Mouse (Mus musculus): ENCODE measurements around the gene Cacna1e. TPM values are rescaled to one million over a fixed set of nuclear protein-coding genes. Genes with fewer than 3 reads are reported as not detected.

Cacna1e gene
- polyA plus RNA-seq, 1 experiment from 2014 or later = 0.19 TPM

DNA sequence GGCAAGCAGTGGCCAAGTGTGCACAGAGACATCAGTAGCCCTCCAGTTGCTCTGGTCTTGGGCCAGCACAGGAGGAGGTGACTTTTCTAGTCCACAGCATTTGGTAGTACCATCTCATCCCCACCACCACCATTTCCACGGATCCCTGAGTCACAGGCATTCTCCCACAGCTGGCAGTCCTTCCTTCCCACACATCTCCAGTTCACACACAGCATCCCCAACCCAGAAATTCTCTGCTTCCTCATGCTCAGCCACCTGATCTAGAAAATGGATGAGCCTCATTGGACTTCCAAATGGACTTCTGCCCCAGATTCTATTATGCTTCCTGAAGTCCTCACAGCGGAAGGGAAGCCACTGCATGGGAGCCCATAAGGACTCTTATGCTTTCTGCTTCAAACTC is 181.7 kb downstream of the Cacna1e start:
- DNase-seq (ENCODE audit: low spot score) (no peak), ATAC-seq (no peak)
- H3K4me2 ChIP-seq (replicated peaks; ENCODE audit: low read depth, low read length) = no peak overlapping the region
- 76% methylated on average over 2 of the region's 2 CpGs for WGBS
- no peak for TF ChIP-seq CTCF (IDR thresholded peaks at IDR 0.05)
- TF ChIP-seq EP300 (IDR thresholded peaks at IDR 0.05) = no peak
- no peak overlapping the region for H3K9ac ChIP-seq (replicated peaks; ENCODE audit: low read depth)
- H3K4me3 ChIP-seq (ENCODE audit: low read depth, low read length) = no peak overlapping the region
- H3K36me3 ChIP-seq (ENCODE audit: insufficient read depth, low read length) = no peaks in the 10 kb centered on the region
- no peak overlapping the region for H3K27ac ChIP-seq (ENCODE audit: low read length)
- no peaks in the 10 kb centered on the region for H3K9me3 ChIP-seq (ENCODE audit: low read length)
- H3K27me3 ChIP-seq (replicated peaks; ENCODE audit: insufficient read depth, low read length) = no peaks in the 10 kb centered on the region
- no peaks in the 10 kb centered on the region for H3K4me1 ChIP-seq (ENCODE audit: insufficient read depth, low read depth, low read length)

DNA sequence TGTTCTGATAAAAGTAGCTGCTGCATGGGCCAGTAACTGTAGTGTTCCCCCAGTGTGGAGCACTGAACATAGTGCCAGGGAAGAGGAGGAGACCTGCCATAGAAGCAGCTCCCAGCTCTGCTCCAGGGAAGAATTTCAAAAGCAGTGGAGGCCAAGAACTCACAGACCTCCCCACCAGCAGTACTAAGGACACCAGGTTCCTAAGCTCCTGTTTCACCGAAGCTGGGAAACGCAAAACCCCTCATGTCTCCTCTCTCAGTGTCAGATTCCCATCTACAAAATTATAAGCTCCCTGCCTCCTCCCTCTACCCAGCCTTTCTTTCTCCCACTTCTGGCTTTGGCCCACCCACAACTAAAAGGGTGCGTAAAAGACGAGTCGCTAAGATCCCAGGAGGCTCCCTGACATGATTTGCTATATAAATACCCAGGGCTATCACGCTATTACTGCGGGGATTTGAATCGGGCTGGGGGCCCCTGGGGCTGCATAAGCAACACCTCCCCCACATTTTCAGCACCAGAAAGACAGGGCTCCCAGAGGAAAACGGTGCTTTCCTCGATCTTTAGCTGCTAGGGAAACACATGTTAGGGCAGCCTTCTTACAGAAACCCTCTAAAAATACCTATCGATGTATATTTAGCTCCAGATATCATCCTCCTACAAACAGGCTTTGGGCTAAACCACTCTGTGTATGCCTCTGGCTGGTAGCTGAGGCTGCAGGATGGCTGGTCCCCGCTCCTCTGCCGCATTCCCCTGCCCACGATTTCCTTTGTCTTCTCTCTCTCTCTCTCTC is 195.2 kb downstream of the Cacna1e start:
- Histone ChIP-seq H3K4me3 (ENCODE audit: low read depth, low read length) (no peak overlapping the region), H3K9ac (replicated peaks; ENCODE audit: low read depth) (no peak overlapping the region), H3K9me3 (ENCODE audit: low read length) (no peaks in the 10 kb centered on the region), H3K27ac (ENCODE audit: low read length) (no peak overlapping the region), H3K4me2 (replicated peaks; ENCODE audit: low read depth, low read length) (no peak overlapping the region), H3K4me1 (ENCODE audit: insufficient read depth, low read depth, low read length) (no peaks in the 10 kb centered on the region), H3K27me3 (replicated peaks; ENCODE audit: insufficient read depth, low read length) (no peaks in the 10 kb centered on the region), H3K36me3 (ENCODE audit: insufficient read depth, low read length) (no peaks in the 10 kb centered on the region)
- ATAC-seq = no peak
- no peak for DNase-seq (ENCODE audit: low spot score)
- TF ChIP-seq EP300 (IDR thresholded peaks at IDR 0.05) = no peak
- TF ChIP-seq CTCF (IDR thresholded peaks at IDR 0.05) = no peak
- WGBS = 35% methylated on average over 14 of the region's 14 CpGs

DNA sequence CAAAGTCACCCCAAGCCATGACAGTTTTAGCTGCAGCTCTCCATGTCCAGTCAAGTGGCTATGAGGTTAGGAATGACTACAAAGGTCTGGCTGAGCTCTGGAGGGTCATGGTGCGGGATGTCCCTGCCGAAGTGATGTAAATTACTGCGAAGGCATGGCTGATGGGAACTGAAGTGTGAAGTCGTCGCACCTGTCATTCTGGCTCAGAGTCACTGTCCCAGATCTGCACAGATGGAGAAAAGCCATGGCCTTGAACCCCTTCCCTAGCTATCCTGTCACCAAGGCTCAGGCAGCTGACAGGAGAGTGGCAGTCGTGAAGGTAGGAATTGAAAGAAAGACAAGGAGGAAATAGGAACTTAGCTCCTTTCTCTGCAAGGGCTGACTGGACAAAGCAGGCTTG is 197.4 kb downstream of the Cacna1e start:
- 78% methylated on average over 6 of the region's 6 CpGs for WGBS

DNA sequence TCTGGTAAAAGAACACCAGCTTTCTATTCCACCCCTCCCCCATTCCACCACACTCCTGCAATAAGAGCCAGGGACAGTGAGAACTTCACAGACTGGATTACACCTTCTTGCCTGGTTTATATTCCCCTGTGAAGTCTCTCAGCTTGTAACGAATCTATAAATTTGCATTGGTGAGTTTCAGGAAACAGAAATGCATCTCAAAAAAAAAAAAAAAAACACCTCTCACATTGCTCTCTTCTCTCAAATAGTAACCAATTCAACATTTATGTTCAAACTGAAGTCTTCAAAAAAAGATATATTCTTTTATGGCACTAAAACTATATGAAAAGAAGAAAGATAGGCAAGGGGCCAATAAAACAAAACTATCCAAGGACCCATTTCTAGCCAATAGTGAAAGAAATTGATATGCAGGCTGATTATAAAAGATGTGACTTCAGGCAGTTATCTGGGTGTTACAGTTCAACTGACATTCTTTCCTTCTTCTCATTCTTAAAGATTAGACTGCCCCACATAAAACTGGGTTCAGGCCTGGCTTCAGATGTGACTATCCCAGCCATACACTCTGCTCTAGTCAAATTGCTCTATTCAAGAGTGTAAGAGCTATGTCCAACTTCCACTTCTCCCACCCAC is 200.7 kb downstream of the Cacna1e start:
- H3K4me2 ChIP-seq (replicated peaks; ENCODE audit: low read depth, low read length) = no peak overlapping the region
- H3K4me1 ChIP-seq (ENCODE audit: insufficient read depth, low read depth, low read length) = no peaks in the 10 kb centered on the region
- H3K9me3 ChIP-seq (ENCODE audit: low read length) = no peaks in the 10 kb centered on the region
- H3K27me3 ChIP-seq (replicated peaks; ENCODE audit: insufficient read depth, low read length) = no peaks in the 10 kb centered on the region
- no peaks in the 10 kb centered on the region for H3K36me3 ChIP-seq (ENCODE audit: insufficient read depth, low read length)
- DNase-seq (ENCODE audit: low spot score) = no peak
- no peak for ATAC-seq
- H3K4me3 ChIP-seq (ENCODE audit: low read depth, low read length) = no peak overlapping the region
- H3K9ac ChIP-seq (replicated peaks; ENCODE audit: low read depth) = no peak overlapping the region
- H3K27ac ChIP-seq (ENCODE audit: low read length) = no peak overlapping the region
- WGBS = 86% methylated on average over 1 of the region's 1 CpGs
- TF ChIP-seq CTCF (IDR thresholded peaks at IDR 0.05) (no peak), EP300 (IDR thresholded peaks at IDR 0.05) (no peak)

More for the DNA sequence above, 197.4 kb downstream of the Cacna1e start:
- no peak overlapping the region for H3K4me2 ChIP-seq (replicated peaks; ENCODE audit: low read depth, low read length)
- no peak overlapping the region for H3K4me3 ChIP-seq (ENCODE audit: low read depth, low read length)
- no peak for TF ChIP-seq EP300 (IDR thresholded peaks at IDR 0.05)
- no peak for TF ChIP-seq CTCF (IDR thresholded peaks at IDR 0.05)
- no peaks in the 10 kb centered on the region for H3K9me3 ChIP-seq (ENCODE audit: low read length)
- no peak overlapping the region for H3K27ac ChIP-seq (ENCODE audit: low read length)
- H3K9ac ChIP-seq (replicated peaks; ENCODE audit: low read depth) = no peak overlapping the region
- no peaks in the 10 kb centered on the region for H3K36me3 ChIP-seq (ENCODE audit: insufficient read depth, low read length)
- ATAC-seq (no peak), DNase-seq (ENCODE audit: low spot score) (no peak)
- no peaks in the 10 kb centered on the region for H3K4me1 ChIP-seq (ENCODE audit: insufficient read depth, low read depth, low read length)
- H3K27me3 ChIP-seq (replicated peaks; ENCODE audit: insufficient read depth, low read length) = no peaks in the 10 kb centered on the region

DNA sequence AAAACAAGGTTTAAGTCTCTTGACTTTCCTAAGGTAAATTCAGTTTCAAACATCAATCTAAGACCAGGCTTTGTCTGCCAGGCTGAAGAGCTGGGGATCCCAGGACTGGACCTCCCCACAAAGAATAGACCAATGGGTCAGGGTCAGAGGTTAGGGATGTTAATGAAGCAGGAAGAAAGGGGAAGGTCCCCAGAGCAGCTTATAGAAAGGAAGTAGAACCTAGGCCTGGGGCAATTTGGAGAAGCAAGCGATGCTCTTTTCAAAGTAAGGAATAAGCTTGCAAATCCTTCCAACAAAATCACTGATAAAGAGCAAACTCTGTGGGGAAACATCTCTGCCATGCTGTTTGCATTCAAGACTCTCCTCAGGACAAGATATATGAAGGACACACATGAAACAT is 205.3 kb downstream of the Cacna1e start:
- no peak for ATAC-seq
- Histone ChIP-seq H3K27me3 (replicated peaks; ENCODE audit: insufficient read depth, low read length) (no peaks in the 10 kb centered on the region), H3K9me3 (ENCODE audit: low read length) (no peaks in the 10 kb centered on the region), H3K4me2 (replicated peaks; ENCODE audit: low read depth, low read length) (no peak overlapping the region), H3K27ac (ENCODE audit: low read length) (no peak overlapping the region), H3K36me3 (ENCODE audit: insufficient read depth, low read length) (no peaks in the 10 kb centered on the region), H3K9ac (replicated peaks; ENCODE audit: low read depth) (no peak overlapping the region), H3K4me3 (ENCODE audit: low read depth, low read length) (no peak overlapping the region), H3K4me1 (ENCODE audit: insufficient read depth, low read depth, low read length) (no peaks in the 10 kb centered on the region)
- WGBS = 84% methylated on average over 1 of the region's 1 CpGs
- no peak for DNase-seq (ENCODE audit: low spot score)
- TF ChIP-seq EP300 (IDR thresholded peaks at IDR 0.05) (no peak), CTCF (IDR thresholded peaks at IDR 0.05) (no peak)

DNA sequence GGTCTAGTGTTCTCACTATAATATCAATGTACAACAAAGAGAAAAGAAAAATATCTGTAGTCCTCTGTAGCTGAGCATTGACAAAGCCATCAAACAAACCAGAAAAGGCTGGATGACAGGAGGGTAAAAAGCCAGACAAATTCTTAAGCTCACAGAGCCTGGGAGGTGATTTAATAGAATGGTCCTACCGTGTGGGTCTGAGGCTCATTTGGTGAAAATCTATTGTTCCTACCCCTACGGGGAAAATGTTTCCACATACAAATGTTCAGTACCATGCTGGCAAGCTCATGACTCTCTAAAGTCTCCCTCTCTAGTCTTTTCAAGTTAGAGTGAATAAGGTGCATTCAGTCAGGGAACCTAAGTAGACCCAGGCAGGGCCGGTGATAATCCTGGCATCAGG is 206.2 kb downstream of the Cacna1e start:
- ATAC-seq (no peak), DNase-seq (ENCODE audit: low spot score) (no peak)
- no peak overlapping the region for H3K27ac ChIP-seq (ENCODE audit: low read length)
- no peak overlapping the region for H3K9ac ChIP-seq (replicated peaks; ENCODE audit: low read depth)
- TF ChIP-seq EP300 (IDR thresholded peaks at IDR 0.05) (no peak), CTCF (IDR thresholded peaks at IDR 0.05) (no peak)
- H3K4me1 ChIP-seq (ENCODE audit: insufficient read depth, low read depth, low read length) = no peaks in the 10 kb centered on the region
- no peak overlapping the region for H3K4me2 ChIP-seq (replicated peaks; ENCODE audit: low read depth, low read length)
- H3K36me3 ChIP-seq (ENCODE audit: insufficient read depth, low read length) = no peaks in the 10 kb centered on the region
- H3K27me3 ChIP-seq (replicated peaks; ENCODE audit: insufficient read depth, low read length) = no peaks in the 10 kb centered on the region
- H3K9me3 ChIP-seq (ENCODE audit: low read length) = no peaks in the 10 kb centered on the region
- 91% methylated on average over 3 of the region's 3 CpGs for WGBS
- no peak overlapping the region for H3K4me3 ChIP-seq (ENCODE audit: low read depth, low read length)

Measured in lung, postnatal 0 days (tissue).